Mouse (Mus musculus): Measurements from ENCODE around the gene Abhd14b. TPM values are rescaled to one million over a fixed set of nuclear protein-coding genes. Genes with fewer than 3 reads are reported as not detected.

Gene Abhd14b
- polyA plus RNA-seq, 2 experiments = 17.3 to 24.9 TPM

DNA sequence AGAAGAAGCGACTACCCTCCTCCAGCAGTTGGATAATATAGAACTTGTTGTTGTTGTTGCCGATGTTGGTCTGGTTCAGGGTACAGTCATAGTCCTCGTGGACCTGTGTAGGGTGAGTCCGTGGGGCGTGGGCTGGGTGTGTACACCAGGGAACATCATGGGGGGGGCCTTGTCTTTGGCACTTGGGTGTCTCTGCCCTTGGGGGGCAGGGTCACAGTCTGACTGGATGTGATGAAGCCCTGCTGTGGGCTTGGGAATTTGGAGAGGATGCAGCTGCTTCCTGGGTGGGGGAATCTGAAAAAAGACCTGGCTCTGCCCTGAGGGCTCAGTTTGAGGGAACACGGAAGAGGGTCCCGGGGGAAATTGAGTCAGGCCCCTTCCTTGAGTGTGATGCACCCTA is 27.8 kb downstream of the Abhd14b start:
- 61% methylated on average over 7 of the region's 7 CpGs for WGBS (ENCODE audit: insufficient replicate concordance)
- Histone ChIP-seq H3K27me3 (ENCODE audit: control insufficient read depth, insufficient read depth, low read length) (no peaks in the 10 kb centered on the region), H3K4me3 (ENCODE audit: insufficient read depth in 1 of 2, low read depth in 2 of 2, low read length in 2 of 2) (no peak overlapping the region), H3K27ac (no peak overlapping the region), H3K4me1 (replicated peaks; ENCODE audit: control insufficient read depth in 2 of 2, insufficient read depth in 2 of 2, low read length in 1 of 2) (peaks cover 6 to 12% of the 10 kb centered on the region in 2 experiments; a peak in 3 of 4 replicates), H3K4me2 (ENCODE audit: low read depth) (no peak overlapping the region), H3K36me3 (replicated peaks; ENCODE audit: control insufficient read depth, insufficient read depth, low read depth) (no peaks in the 10 kb centered on the region), H3K9me3 (ENCODE audit: control insufficient read depth, low read length) (no peaks in the 10 kb centered on the region), H3K9ac (replicated peaks) (no peak overlapping the region)
- no peak for ATAC-seq (ENCODE audit: insufficient read depth)
- no peak for DNase-seq (ENCODE audit: low read depth in 3 of 3, low spot score in 3 of 3)
- TF ChIP-seq EP300 (IDR thresholded peaks at IDR 0.05; ENCODE audit: low read depth) (no peak), CTCF (IDR thresholded peaks at IDR 0.05; ENCODE audit: low read depth) (no peak)

- WGBS (ENCODE audit: insufficient replicate concordance) = 68% methylated on average over 10 of the region's 10 CpGs
Measured at GRCm38 (mm10) chr9:106475663-106476001, 28.4 kb downstream of the Abhd14b start, which contains the start of gene Rrp9. Rrp9 (plus strand) TSS chr9:106475963.

GRCm38 (mm10) chr9:106476002-106476923 is 29.0 kb downstream of the Abhd14b start:
- Histone ChIP-seq H3K4me2 (ENCODE audit: low read depth) (peak overlapping the region; percentile 92), H3K4me1 (replicated peaks; ENCODE audit: control insufficient read depth in 2 of 2, insufficient read depth in 2 of 2, low read length in 1 of 2) (peaks cover 6 to 12% of the 10 kb centered on the region in 2 experiments; a peak in 3 of 4 replicates), H3K27me3 (ENCODE audit: control insufficient read depth, insufficient read depth, low read length) (no peaks in the 10 kb centered on the region), H3K9me3 (ENCODE audit: control insufficient read depth, low read length) (no peaks in the 10 kb centered on the region), H3K27ac (no peak overlapping the region), H3K4me3 (ENCODE audit: insufficient read depth in 1 of 2, low read depth in 2 of 2, low read length in 2 of 2) (peak overlapping the region in 1 of 2 experiments; percentile 25; a peak in 2 of 4 replicates), H3K36me3 (replicated peaks; ENCODE audit: control insufficient read depth, insufficient read depth, low read depth) (no peaks in the 10 kb centered on the region), H3K9ac (replicated peaks) (no peak overlapping the region)
- WGBS (ENCODE audit: insufficient replicate concordance) = 16% methylated on average over 16 of the region's 16 CpGs
- peak; percentile 7; the same call in 1 of the 2 replicates for ATAC-seq (ENCODE audit: insufficient read depth)
- DNase-seq (ENCODE audit: low read depth in 3 of 3, low spot score in 3 of 3) = no peak
- TF ChIP-seq CTCF (IDR thresholded peaks at IDR 0.05; ENCODE audit: low read depth) = no peak
- no peak for TF ChIP-seq EP300 (IDR thresholded peaks at IDR 0.05; ENCODE audit: low read depth)

More at GRCm38 (mm10) chr9:106475663-106476001, 28.4 kb downstream of the Abhd14b start, which contains the start of gene Rrp9:
- H3K4me1 ChIP-seq (replicated peaks; ENCODE audit: control insufficient read depth in 2 of 2, insufficient read depth in 2 of 2, low read length in 1 of 2) = peaks cover 6 to 12% of the 10 kb centered on the region in 2 experiments; a peak in 3 of 4 replicates
- H3K9ac ChIP-seq (replicated peaks) = no peak within 1 kb of the TSS
- TF ChIP-seq EP300 (IDR thresholded peaks at IDR 0.05; ENCODE audit: low read depth) = no peak
- TF ChIP-seq CTCF (IDR thresholded peaks at IDR 0.05; ENCODE audit: low read depth) = no peak
- no peak for ATAC-seq (ENCODE audit: insufficient read depth)
- H3K9me3 ChIP-seq (ENCODE audit: control insufficient read depth, low read length) = no peaks in the 10 kb centered on the region
- H3K36me3 ChIP-seq (replicated peaks; ENCODE audit: control insufficient read depth, insufficient read depth, low read depth) = no peaks in the 10 kb centered on the region
- no peaks in the 10 kb centered on the region for H3K27me3 ChIP-seq (ENCODE audit: control insufficient read depth, insufficient read depth, low read length)
- no peak for DNase-seq (ENCODE audit: low read depth in 3 of 3, low spot score in 3 of 3)
- H3K4me3 ChIP-seq (ENCODE audit: insufficient read depth in 1 of 2, low read depth in 2 of 2, low read length in 2 of 2) = peak within 1 kb of the TSS in 1 of 2 experiments; percentile 25; a peak in 2 of 4 replicates
- no peak within 1 kb of the TSS for H3K27ac ChIP-seq
- H3K4me2 ChIP-seq (ENCODE audit: low read depth) = peak within 1 kb of the TSS; percentile 92

DNA sequence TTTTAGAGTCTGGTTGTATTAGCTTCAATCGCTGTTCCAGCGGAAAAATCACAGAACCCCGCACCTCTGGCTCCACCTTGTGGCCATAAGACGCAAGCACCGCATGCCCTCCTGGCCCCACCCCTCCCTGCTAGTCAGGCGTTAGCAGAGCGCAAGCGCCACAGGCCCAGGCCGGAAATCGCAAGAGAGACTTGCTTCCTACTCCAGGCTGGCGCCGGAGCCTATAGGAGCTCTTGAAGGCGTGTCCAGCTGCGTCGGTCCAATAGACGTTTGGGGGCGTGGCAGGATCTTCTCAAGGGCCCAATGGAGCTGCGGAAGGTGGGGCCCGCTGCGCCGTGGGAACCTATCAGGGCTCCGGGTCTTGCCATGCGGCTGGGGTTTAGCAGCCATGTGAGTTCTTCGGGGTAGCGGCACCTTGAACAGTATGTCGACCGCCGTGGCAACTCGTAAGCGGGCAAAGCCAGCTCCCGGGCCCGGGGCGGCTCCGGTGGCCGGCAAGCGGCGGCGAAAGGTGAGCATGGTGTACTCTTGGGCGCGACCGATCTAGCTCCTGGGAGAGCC is 29.7 kb downstream of the Abhd14b start, which contains the start of gene Parp3:
Gene Parp3 (minus strand): TSS at position 26 of the 561 bp plus-strand sequence.
- Histone ChIP-seq H3K27me3 (ENCODE audit: control insufficient read depth, insufficient read depth, low read length) (no peaks in the 10 kb centered on the region), H3K27ac (no peak within 1 kb of the TSS), H3K4me3 (ENCODE audit: insufficient read depth in 1 of 2, low read depth in 2 of 2, low read length in 2 of 2) (peak within 1 kb of the TSS; percentile 63 to 75), H3K36me3 (replicated peaks; ENCODE audit: control insufficient read depth, insufficient read depth, low read depth) (no peaks in the 10 kb centered on the region), H3K9ac (replicated peaks) (peak within 1 kb of the TSS; percentile 55), H3K9me3 (ENCODE audit: control insufficient read depth, low read length) (no peaks in the 10 kb centered on the region), H3K4me2 (ENCODE audit: low read depth) (peak within 1 kb of the TSS; percentile 92), H3K4me1 (replicated peaks; ENCODE audit: control insufficient read depth in 2 of 2, insufficient read depth in 2 of 2, low read length in 1 of 2) (peaks cover 6 to 12% of the 10 kb centered on the region in 2 experiments; a peak in 3 of 4 replicates)
- WGBS (ENCODE audit: insufficient replicate concordance) = under 1% methylated on average over 41 of the region's 41 CpGs
- no peak for TF ChIP-seq EP300 (IDR thresholded peaks at IDR 0.05; ENCODE audit: low read depth)
- TF ChIP-seq CTCF (IDR thresholded peaks at IDR 0.05; ENCODE audit: low read depth) = peak; percentile 98
- DNase-seq (ENCODE audit: low read depth in 3 of 3, low spot score in 3 of 3) = peak; percentile 99 to 100 (median 100)
- peak; percentile 99 for ATAC-seq (ENCODE audit: insufficient read depth)

Data from liver, embryonic 14.5 days (tissue).